Mouse (Mus musculus): Measurements from ENCODE around the gene Pi4k2b.

DNA sequence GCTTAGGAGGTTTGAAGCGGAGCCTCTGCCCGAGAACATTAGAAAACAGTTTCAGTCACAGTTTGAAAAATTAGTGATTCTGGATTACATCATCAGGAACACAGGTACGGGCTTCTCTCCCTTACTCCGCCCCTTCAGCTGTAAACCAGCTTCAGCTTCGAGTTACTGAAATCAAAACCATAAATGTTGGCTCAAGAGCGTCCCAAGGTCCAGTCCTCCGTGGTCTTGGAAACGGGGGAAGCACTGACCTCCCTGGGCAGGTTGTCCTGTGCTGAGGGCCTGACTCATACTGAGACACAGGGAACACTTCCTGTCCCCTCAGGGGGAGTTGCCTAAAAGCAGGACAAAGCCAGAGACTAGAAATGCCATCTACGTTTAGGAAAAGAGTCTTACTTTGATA lies 11.8 kb downstream of the Pi4k2b start:
- TF ChIP-seq POLR2A (IDR thresholded peaks at IDR 0.05; ENCODE audit: insufficient read length, low read depth) (no peak), USF1 (IDR thresholded peaks at IDR 0.05; ENCODE audit: low read depth) (no peak), REST (IDR thresholded peaks at IDR 0.05; ENCODE audit: insufficient read depth, insufficient read length) (no peak), E2F4 (IDR thresholded peaks at IDR 0.05; ENCODE audit: insufficient read depth) (no peak), MAX (IDR thresholded peaks at IDR 0.05; ENCODE audit: low read depth) (no peak)
